ENCODE assay signal across 17 mouse cellular contexts in the genomic region with DNA sequence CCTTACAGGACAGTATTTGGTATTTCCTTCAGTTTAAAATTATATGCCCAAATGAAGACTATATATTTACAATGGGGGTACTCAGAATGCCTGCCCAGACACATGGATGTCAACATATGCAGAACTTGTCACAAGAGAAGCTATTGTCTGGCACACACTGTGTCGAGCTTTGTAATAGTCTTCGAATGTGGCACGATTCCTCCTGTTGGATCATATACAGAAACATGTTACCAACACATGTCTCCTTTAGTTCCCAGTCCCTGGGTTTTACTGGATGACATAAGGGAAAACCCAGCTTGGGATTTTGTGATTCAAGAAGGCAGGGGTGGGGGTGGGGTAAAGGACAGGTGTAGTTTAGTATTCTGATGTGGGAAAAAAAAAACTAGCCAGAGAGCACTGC.
DNase-seq lines count a peak whose midpoint lies in the region; ATAC-seq lines count a peak whose summit lies in the region.
"Had no signal": no experiment of that assay in that cellular context is flagged by ENCODE, and none has a peak within 500 bp of the region (broad histone marks: within the 10 kb centered on the region; RNA-seq: fewer than 3 reads in every experiment).

No protein-coding gene starts in this region.

- H3K36me3 ChIP-seq in forebrain, embryonic 14.5 days (ENCODE audit: control insufficient read depth, insufficient read depth, low read length), result no peaks in the 10 kb centered on the region
- H3K36me3 ChIP-seq in forebrain, embryonic 12.5 days (replicated peaks), result no peaks in the 10 kb centered on the region
- H3K36me3 ChIP-seq in forebrain, embryonic 16.5 days (ENCODE audit: control insufficient read depth, insufficient read depth), result no peaks in the 10 kb centered on the region

- 76% methylated on average over 3 of the region's 3 CpGs for WGBS in forebrain, embryonic 14.5 days
- WGBS in forebrain, embryonic 12.5 days, result 90% methylated on average over 3 of the region's 3 CpGs
- 59% methylated on average over 3 of the region's 3 CpGs for WGBS in forebrain, embryonic 16.5 days

- H3K4me2 ChIP-seq in forebrain, embryonic 14.5 days (ENCODE audit: low read length), result no peak overlapping the region
- H3K4me2 ChIP-seq in forebrain, embryonic 12.5 days, result no peak overlapping the region
- no peak overlapping the region for H3K4me2 ChIP-seq in forebrain, embryonic 16.5 days (ENCODE audit: low read length)
- H3K4me2 ChIP-seq: embryonic facial prominence, embryonic 12.5 days had no signal

- H3K9ac ChIP-seq in forebrain, embryonic 14.5 days (ENCODE audit: low read length), result no peak overlapping the region
- H3K9ac ChIP-seq in forebrain, embryonic 12.5 days, result no peak overlapping the region
- H3K9ac ChIP-seq in forebrain, embryonic 16.5 days (replicated peaks; ENCODE audit: low read depth, low read length), result no peak overlapping the region
- H3K9ac ChIP-seq: embryonic facial prominence, embryonic 12.5 days had no signal

- DNase-seq in forebrain, embryonic 14.5 days (ENCODE audit: low spot score), result peak; percentile 67
- DNase-seq in heart, adult 11 months, result peak; percentile 68
- DNase-seq in heart, postnatal 14 days, result no peak
- no peak for DNase-seq in gastrocnemius, adult 8-10 months (ENCODE audit: low spot score in 2 of 2)
- no peak for DNase-seq in urinary bladder, postnatal 36 days (ENCODE audit: low spot score in 2 of 2)
- DNase-seq: adrenal gland, adult 2 months; adrenal gland, postnatal 10 days; adrenal gland, postnatal 25 days; cerebellum, adult 11-12 months; cerebellum, adult 2 months; cerebellum, adult 9-10 months; cerebellum, postnatal 10 days; cerebellum, postnatal 25 days had no signal

- ATAC-seq in forebrain, embryonic 14.5 days, result no peak
- ATAC-seq in forebrain, embryonic 12.5 days (ENCODE audit: low FRiP score), result no peak
- peak; percentile 69 for ATAC-seq in forebrain, embryonic 16.5 days

- no peaks in the 10 kb centered on the region for H3K27me3 ChIP-seq in forebrain, embryonic 14.5 days (replicated peaks; ENCODE audit: control insufficient read depth, insufficient read depth, low read length)
- H3K27me3 ChIP-seq in forebrain, embryonic 12.5 days, result no peaks in the 10 kb centered on the region
- H3K27me3 ChIP-seq in forebrain, embryonic 16.5 days (replicated peaks; ENCODE audit: control insufficient read depth, insufficient read depth, low read length), result no peaks in the 10 kb centered on the region
- H3K27me3 ChIP-seq: embryonic facial prominence, embryonic 12.5 days had no signal

- no peak overlapping the region for H3K4me3 ChIP-seq in forebrain, embryonic 14.5 days (ENCODE audit: low read depth, low read length)
- H3K4me3 ChIP-seq in forebrain, embryonic 12.5 days (replicated peaks), result no peak overlapping the region
- H3K4me3 ChIP-seq in forebrain, embryonic 16.5 days (replicated peaks; ENCODE audit: low read length), result no peak overlapping the region
- H3K4me3 ChIP-seq: embryonic facial prominence, embryonic 10.5 days; embryonic facial prominence, embryonic 12.5 days had no signal

- intact Hi-C loops in heart, postnatal 14 days (cut with DNase I), result no loop called here

- H3K9me3 ChIP-seq in forebrain, embryonic 14.5 days (replicated peaks; ENCODE audit: control insufficient read depth, low read length), result no peaks in the 10 kb centered on the region
- no peaks in the 10 kb centered on the region for H3K9me3 ChIP-seq in forebrain, embryonic 12.5 days
- no peaks in the 10 kb centered on the region for H3K9me3 ChIP-seq in forebrain, embryonic 16.5 days (ENCODE audit: control insufficient read depth, low read length)
- H3K9me3 ChIP-seq: embryonic facial prominence, embryonic 10.5 days; embryonic facial prominence, embryonic 12.5 days had no signal

- H3K27ac ChIP-seq in forebrain, embryonic 14.5 days (ENCODE audit: low read depth, low read length), result no peak overlapping the region
- no peak overlapping the region for H3K27ac ChIP-seq in forebrain, embryonic 12.5 days
- H3K27ac ChIP-seq in forebrain, embryonic 16.5 days (ENCODE audit: low read length), result peak overlapping the region; percentile 47; the same call in 1 of the 2 replicates
- H3K27ac ChIP-seq: embryonic facial prominence, embryonic 10.5 days; embryonic facial prominence, embryonic 12.5 days had no signal

- H3K4me1 ChIP-seq in forebrain, embryonic 14.5 days (ENCODE audit: control insufficient read depth, insufficient read depth, low read length), result peaks cover 14% of the 10 kb centered on the region
- H3K4me1 ChIP-seq in forebrain, embryonic 12.5 days, result peaks cover 13% of the 10 kb centered on the region; the same call in 1 of the 2 replicates
- H3K4me1 ChIP-seq in forebrain, embryonic 16.5 days (replicated peaks; ENCODE audit: control insufficient read depth, insufficient read depth, low read length), result peaks cover 17% of the 10 kb centered on the region
- H3K4me1 ChIP-seq: embryonic facial prominence, embryonic 10.5 days; embryonic facial prominence, embryonic 12.5 days had no signal

Comparison
In these comparisons a context has a peak if more than half of its experiments do, and no peak if none do; other contexts are left out.
1. DNase-seq: peak in forebrain, embryonic 14.5 days (single experiment) and heart, adult 11 months (single experiment); none in heart, postnatal 14 days (0 of 2), gastrocnemius, adult 8-10 months (0 of 2) and urinary bladder, postnatal 36 days (0 of 2).